Mouse (Mus musculus): ENCODE data around the gene Olfr1322.

The Olfr1322 gene

DNA sequence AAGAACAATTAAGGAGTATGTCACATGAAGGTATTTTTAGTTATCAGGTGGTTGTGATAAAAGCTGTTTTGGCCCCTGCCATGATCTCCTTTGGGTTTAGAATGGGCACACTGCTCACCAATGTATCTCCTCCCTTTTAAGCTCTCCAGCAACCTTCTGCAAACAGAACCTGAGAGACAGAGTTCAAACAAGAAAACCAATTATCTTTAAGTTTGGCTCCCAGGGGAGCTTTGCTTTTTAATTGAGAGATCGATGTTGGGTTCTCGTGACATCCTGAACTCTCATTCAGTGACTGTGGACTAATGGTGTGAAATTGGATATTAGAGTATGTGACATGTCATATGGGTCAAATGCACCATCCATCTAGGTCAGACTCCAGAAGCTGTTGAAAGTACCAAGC is at the start of gene Olfr1322:
TSS of gene Olfr1322 (minus strand) at position 101 of the 400 bp plus-strand sequence.
- DNase-seq (ENCODE audit: low spot score in 2 of 2), result no peak

- no peak for DNase-seq (ENCODE audit: low spot score in 2 of 2)
Measured at GRCm38 (mm10) chrX:49877651-49878349, 13.5 kb downstream of the Olfr1322 start.
